ENCODE assay signal across 30 mouse cellular contexts in the genomic region with DNA sequence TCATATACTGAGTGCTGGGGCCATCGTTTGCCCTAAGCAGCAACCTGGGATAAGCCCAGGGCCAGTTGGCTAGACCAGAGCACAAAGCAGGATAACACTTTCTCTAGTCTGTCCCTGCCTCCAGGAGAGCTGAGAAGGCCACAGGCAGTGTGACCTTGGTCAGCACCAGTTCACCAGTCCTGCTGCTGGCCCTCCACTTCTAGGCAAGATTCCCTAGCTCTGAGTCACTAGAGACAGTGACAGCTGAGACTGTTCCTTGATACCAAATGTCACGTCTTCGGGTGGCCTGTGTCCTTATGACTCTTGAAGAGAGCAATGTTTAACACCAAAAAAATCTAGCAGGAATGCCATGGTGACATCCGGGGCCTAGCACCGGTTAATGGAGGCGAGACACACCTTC. TPM values are rescaled to one million over a fixed set of nuclear protein-coding genes. Genes with fewer than 3 reads are reported as not detected.
DNase-seq lines count a peak whose midpoint lies in the region; ATAC-seq and TF ChIP-seq lines count a peak whose summit lies in the region.
"Had no signal": no experiment of that assay in that cellular context is flagged by ENCODE, and none has a peak within 500 bp of the region (broad histone marks: within the 10 kb centered on the region; RNA-seq: fewer than 3 reads in every experiment).

No protein-coding gene starts in this region.

- WGBS in intestine, embryonic 15.5 days: 80% methylated on average over 6 of the region's 6 CpGs

- peaks cover 8% of the 10 kb centered on the region for H3K79me2 ChIP-seq in C2C12 (ENCODE audit: control insufficient read depth, insufficient read depth)

- no peak overlapping the region for H3K4me3 ChIP-seq in C2C12 (ENCODE audit: insufficient read depth, poor library complexity, severe bottlenecking)
- no peak overlapping the region for H3K4me3 ChIP-seq in intestine, embryonic 15.5 days (replicated peaks)
- H3K4me3 ChIP-seq: embryonic facial prominence, embryonic 13.5 days; forebrain, embryonic 10.5 days; forebrain, embryonic 15.5 days; hindbrain, embryonic 13.5 days; left cerebral cortex, adult 2 months; liver, embryonic 12.5 days; midbrain, embryonic 13.5 days; neural tube, embryonic 15.5 days; stomach, embryonic 15.5 days had no signal

- intact Hi-C loops in left cerebral cortex, postnatal 36 days (cut with DNase I): no loop called here

- no peaks in the 10 kb centered on the region for H3K27me3 ChIP-seq in C2C12 (ENCODE audit: control insufficient read depth, insufficient read depth, insufficient read length)
- no peaks in the 10 kb centered on the region for H3K27me3 ChIP-seq in intestine, embryonic 15.5 days (replicated peaks)
- H3K27me3 ChIP-seq: embryonic facial prominence, embryonic 13.5 days; forebrain, embryonic 15.5 days; stomach, embryonic 15.5 days had no signal

- ATAC-seq in intestine, embryonic 15.5 days: no peak
- ATAC-seq: activated CD4-positive, CD25-positive, alpha-beta regulatory T cell, adult 4 months; CD4-positive, CD25-positive, alpha-beta regulatory T cell, adult 4 months; forebrain, embryonic 15.5 days; intestine, postnatal 0 days; liver, embryonic 12.5 days; liver, postnatal 0 days; midbrain, embryonic 13.5 days had no signal

- no peaks in the 10 kb centered on the region for H3K36me3 ChIP-seq in C2C12 (ENCODE audit: control insufficient read depth, insufficient read depth)
- no peaks in the 10 kb centered on the region for H3K36me3 ChIP-seq in intestine, embryonic 15.5 days
- H3K36me3 ChIP-seq: embryonic facial prominence, embryonic 13.5 days; forebrain, embryonic 10.5 days; forebrain, embryonic 15.5 days; hindbrain, embryonic 13.5 days; liver, embryonic 12.5 days; midbrain, embryonic 13.5 days; neural tube, embryonic 15.5 days; stomach, embryonic 15.5 days had no signal

- H3K27ac ChIP-seq in intestine, embryonic 15.5 days: no peak overlapping the region
- H3K27ac ChIP-seq: embryonic facial prominence, embryonic 13.5 days; forebrain, embryonic 10.5 days; forebrain, embryonic 15.5 days; hindbrain, embryonic 13.5 days; left cerebral cortex, adult 2 months; liver, embryonic 12.5 days; macrophage; midbrain, embryonic 13.5 days; neural tube, embryonic 15.5 days; stomach, embryonic 15.5 days had no signal

- no peaks in the 10 kb centered on the region for H3K9me3 ChIP-seq in intestine, embryonic 15.5 days
- H3K9me3 ChIP-seq: embryonic facial prominence, embryonic 13.5 days; forebrain, embryonic 10.5 days; forebrain, embryonic 15.5 days; hindbrain, embryonic 13.5 days; liver, embryonic 12.5 days; midbrain, embryonic 13.5 days; neural tube, embryonic 15.5 days; stomach, embryonic 15.5 days had no signal

- H3K79me3 ChIP-seq in C2C12 (ENCODE audit: low read depth): peaks cover 7% of the 10 kb centered on the region

- TF ChIP-seq CTCF in C2C12 (IDR thresholded peaks at IDR 0.05; ENCODE audit: control insufficient read depth, insufficient read depth, insufficient read length): no peak

- no peak overlapping the region for H3K4me2 ChIP-seq in intestine, embryonic 15.5 days (replicated peaks)
- H3K4me2 ChIP-seq: embryonic facial prominence, embryonic 13.5 days; forebrain, embryonic 15.5 days; hindbrain, embryonic 13.5 days; liver, embryonic 12.5 days; midbrain, embryonic 13.5 days; neural tube, embryonic 15.5 days; stomach, embryonic 15.5 days had no signal

- peaks cover 25% of the 10 kb centered on the region for H3K4me1 ChIP-seq in intestine, embryonic 15.5 days (replicated peaks)

- H3K9ac ChIP-seq in intestine, embryonic 15.5 days: no peak overlapping the region
- H3K9ac ChIP-seq: embryonic facial prominence, embryonic 13.5 days; forebrain, embryonic 15.5 days; hindbrain, embryonic 13.5 days; liver, embryonic 12.5 days; liver, postnatal 0 days; midbrain, embryonic 13.5 days; neural tube, embryonic 15.5 days; stomach, embryonic 15.5 days had no signal

- peak; percentile 82 for DNase-seq in adrenal gland, adult 2 months
- DNase-seq in adrenal gland, postnatal 4 days (ENCODE audit: low spot score in 2 of 2): no peak
- DNase-seq in heart, adult 11 months: peak; percentile 79
- no peak for DNase-seq in heart, adult 18-20 months
- DNase-seq in adrenal gland, postnatal 36 days: peak; percentile 63 to 65
- DNase-seq in left cerebral cortex, postnatal 36 days (ENCODE audit: low spot score in 2 of 2): no peak
- DNase-seq: cerebellum, adult 11-12 months; cerebellum, adult 9-11 months; heart, postnatal 4 days; kidney, adult 9 months; kidney, postnatal 25 days; liver, postnatal 0 days; retina, postnatal 1 day; right cerebral cortex, postnatal 14 days; thymus, postnatal 14 days had no signal

- H3ac ChIP-seq in C2C12 (ENCODE audit: control insufficient read depth, insufficient read length, low read depth): no peak overlapping the region

TF ChIP-seq in C2C12, 6 proteins besides CTCF, POLR2A, EP300 and RAD21:
- no peak for TF ChIP-seq MAX (IDR thresholded peaks at IDR 0.05)
- TF ChIP-seq USF1 (IDR thresholded peaks at IDR 0.05; ENCODE audit: low read depth): no peak
- no peak for TF ChIP-seq CEBPB (IDR thresholded peaks at IDR 0.05; ENCODE audit: low read depth)
- TF ChIP-seq FOSL1 (IDR thresholded peaks at IDR 0.05; ENCODE audit: insufficient read depth, low read length, poor library complexity, severe bottlenecking): peak; percentile 27
- TF ChIP-seq MYOD1 (IDR thresholded peaks at IDR 0.05; ENCODE audit: control insufficient read depth, insufficient read length, low read depth): peak; percentile 92
- TF ChIP-seq MYOG (IDR thresholded peaks at IDR 0.05; ENCODE audit: control insufficient read depth, extremely low read depth, insufficient read length): no peak
TF ChIP-seq in C2C12: peak in this region for 2.

RNA-seq across cellular contexts. Expression of gene Vegfa, which starts 4.2 kb away (rescaled TPM):
- 100 to 1,000 TPM; 395 to 486 TPM for total RNA-seq in adrenal gland, adult 2 months (2021)
- polyA plus RNA-seq in adrenal gland, adult 2 months (2012; rRNA removed): 751 and 799 TPM in 2 replicates
- total RNA-seq in adrenal gland, postnatal 4 days (2021): 100 to 1,000 TPM; 242 to 257 TPM
- total RNA-seq in heart, adult 18-20 months (2021): 100 to 1,000 TPM; 233 to 240 TPM
- 52.5 TPM for polyA plus RNA-seq in C2C12 (2012; fragmentation: generic; extraction: Trizol)
- 100 to 1,000 TPM; 330 to 830 TPM for total RNA-seq in adrenal gland, postnatal 36 days (2021)
- 100 to 1,000 TPM in 1 of 2 experiments, 10 to 100 TPM in 1; 70.0 to 117 TPM for total RNA-seq in left cerebral cortex, postnatal 36 days (2021)
- 3.6 and 4.7 TPM in 2 replicates for polyA plus RNA-seq in intestine, embryonic 15.5 days (2015; fragmentation: Nextera tagmentation; extraction: Ambion mirVana)
- polyA plus RNA-seq: activated CD4-positive, CD25-positive, alpha-beta regulatory T cell, adult 4 months; CD4-positive, CD25-positive, alpha-beta regulatory T cell, adult 4 months had no signal

Comparison
In these comparisons a context has a peak if more than half of its experiments do, and no peak if none do; other contexts are left out.
1. DNase-seq: peak in adrenal gland, adult 2 months (single experiment), heart, adult 11 months (single experiment) and adrenal gland, postnatal 36 days (2 of 2); none in adrenal gland, postnatal 4 days (0 of 2), heart, adult 18-20 months (0 of 2) and left cerebral cortex, postnatal 36 days (0 of 2).